Mouse (Mus musculus) 416B (cell line): ENCODE data around the gene B3gnt3.

Experiments used
- DNase-seq: peaks from one replicate; pipeline ENCODE4 v3.0.0; 2011; ENCODE audit warnings: low read depth

The B3gnt3 gene

GRCm38 (mm10) chr8:71678216-71678615 lies 23.4 kb downstream of the B3gnt3 start:
- DNase-seq = no peak

GRCm38 (mm10) chr8:71677555-71677954 lies 24.0 kb downstream of the B3gnt3 start:
- DNase-seq = peak; percentile 75

DNA sequence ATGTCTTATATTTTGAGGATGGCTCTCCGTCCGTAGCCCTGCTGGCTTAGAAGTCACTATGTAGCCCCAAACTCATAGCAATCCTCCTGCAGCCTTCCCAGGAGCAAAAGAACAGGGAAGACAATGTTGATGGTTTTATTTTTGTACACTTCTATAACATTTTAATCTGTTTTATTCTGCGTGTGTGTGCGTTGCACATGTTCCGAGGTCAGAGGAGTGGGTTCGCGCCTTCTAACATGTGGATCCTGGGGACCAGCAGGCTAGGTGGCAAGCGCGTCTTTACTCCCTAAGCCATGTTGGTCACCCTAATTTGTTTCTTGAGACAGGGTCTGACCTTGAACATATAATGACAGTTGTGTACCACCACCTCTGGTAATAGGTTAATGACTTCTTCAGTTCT lies 24.8 kb downstream of the B3gnt3 start:
- DNase-seq = peak; percentile 42

DNA sequence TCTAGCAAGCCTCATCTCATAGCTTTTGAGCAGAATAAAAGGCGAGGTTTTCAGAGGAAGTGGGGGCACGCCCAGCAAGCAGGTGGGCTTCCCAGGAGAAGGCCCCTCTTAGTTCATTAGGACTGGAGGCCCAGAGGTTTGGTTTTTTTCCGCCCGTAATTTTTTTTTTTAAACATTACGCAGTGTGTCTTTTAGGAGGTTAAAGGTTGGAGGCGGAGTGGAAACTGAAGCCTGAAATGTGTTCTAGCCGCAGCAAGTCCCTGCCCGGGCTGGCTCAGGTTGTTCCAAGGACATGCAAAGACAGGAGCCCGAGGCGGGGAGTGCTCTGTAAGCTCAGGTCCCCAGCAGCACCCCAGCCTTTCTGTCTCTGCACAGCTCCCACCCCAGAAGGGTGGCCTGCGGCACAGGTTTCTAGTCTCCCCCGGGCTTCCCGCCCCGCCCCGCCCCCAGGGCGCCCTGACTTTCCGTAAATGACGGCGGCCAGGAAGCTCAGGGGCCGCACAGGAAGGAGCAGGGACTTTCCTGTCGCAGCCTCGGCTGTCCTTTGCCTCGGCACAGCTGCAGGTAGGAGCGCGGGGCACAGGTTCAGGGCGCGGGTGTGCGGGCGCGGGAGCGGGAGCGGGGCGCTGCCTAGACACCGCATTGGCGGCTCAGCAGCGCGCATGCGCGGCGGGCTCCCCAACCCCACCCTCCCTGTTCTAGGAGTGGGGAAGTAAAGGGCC lies 25.4 kb downstream of the B3gnt3 start, which contains the start of gene Jak3:
TSS of gene Jak3 (plus strand) at position 277 of the 722 bp plus-strand sequence.
- peak; percentile 83 for DNase-seq

GRCm38 (mm10) chr8:71675456-71676019 lies 26.1 kb downstream of the B3gnt3 start:
- no peak for DNase-seq

GRCm38 (mm10) chr8:71674071-71674470 lies 27.5 kb downstream of the B3gnt3 start:
- no peak for DNase-seq

- DNase-seq = no peak
Observed at GRCm38 (mm10) chr8:71672168-71672735, 29.3 kb downstream of the B3gnt3 start.

GRCm38 (mm10) chr8:71671549-71671965 lies 30.0 kb downstream of the B3gnt3 start, which contains the start of gene Unc13a:
TSS of gene Unc13a (minus strand) at chr8:71671757.
- DNase-seq = peak; percentile 89

DNA sequence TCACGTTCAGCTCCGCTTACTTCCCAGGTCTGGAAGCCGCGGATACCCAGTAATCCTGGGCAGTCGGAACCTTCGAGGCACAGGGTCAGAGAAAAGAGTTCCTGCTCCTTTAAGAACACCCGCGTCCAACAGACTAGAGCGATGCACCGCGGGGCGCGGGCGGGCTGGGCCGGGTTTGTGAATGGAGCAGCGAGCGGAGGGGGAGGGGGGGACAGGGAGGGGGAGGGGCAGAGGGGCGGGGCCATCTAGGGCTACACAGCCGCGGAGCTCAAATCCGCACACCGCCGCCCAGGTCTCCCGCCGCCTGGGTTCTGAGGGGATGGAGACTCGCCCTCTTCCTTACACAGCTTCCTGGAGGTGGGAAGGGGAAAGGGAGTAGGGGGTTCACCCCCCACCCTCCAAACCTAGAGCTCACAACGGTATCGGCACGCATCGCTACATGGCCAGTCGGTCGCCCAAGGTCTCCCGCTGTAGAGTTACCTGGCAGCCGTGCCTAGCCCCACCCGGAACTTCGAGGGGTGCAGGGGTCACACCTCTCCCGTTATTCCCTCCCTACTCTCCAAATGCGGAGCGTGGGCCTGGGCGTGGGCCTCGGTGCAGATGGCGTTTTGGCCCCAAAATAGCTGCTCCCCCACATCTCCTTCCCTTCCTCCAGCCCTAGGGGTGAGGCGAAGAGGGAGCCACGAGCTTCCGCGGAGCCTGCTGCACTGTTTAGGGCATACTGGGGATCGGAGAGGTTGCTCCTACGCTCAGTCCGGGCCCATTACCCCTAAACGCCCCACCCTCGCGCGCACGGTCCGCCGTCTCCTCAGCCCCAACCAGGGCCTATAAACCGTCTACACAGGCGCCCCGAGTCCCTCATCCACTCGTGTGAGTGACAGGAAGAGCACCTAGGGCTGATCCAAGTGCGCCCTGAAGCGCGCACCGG lies 30.7 kb downstream of the B3gnt3 start:
- peak; percentile 87 for DNase-seq

- DNase-seq = no peak
Observed at GRCm38 (mm10) chr8:71670198-71670597, 31.4 kb downstream of the B3gnt3 start.

DNA sequence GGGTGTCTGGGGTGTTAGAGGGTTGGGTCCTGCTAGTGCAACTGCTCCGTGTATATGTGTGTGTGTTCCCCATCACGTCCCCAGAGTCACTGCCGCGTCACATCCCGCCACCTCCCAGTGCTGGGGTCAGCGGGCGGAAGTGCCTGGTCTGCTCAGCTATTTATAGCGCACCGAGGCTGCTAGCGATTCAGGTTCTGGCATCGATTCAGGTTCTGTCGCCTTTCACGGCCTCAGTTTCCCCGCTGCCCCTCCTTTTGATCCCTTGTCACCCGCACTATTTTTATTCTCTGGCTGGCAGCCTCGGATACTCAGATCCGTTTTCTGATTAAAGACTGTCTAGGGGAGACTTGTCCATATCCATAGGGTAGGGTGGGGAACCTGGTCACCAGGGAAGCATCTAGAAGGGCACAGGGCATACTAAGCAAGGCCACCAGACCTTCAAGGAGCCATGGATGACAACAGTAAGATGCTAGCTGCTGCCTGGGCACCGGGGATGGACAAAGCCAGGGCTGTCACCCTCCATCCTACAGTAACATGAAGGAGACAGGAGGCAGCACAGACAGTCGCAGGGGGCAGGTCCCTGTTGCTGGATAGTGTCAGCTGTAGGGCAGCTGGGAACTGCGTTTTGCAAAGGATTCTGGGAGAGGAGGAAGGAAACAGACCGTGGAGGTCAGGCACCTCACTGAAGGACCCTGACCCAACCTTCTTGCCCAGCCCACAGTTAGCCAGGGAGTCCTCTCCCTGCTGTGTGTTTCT lies 33.2 kb downstream of the B3gnt3 start:
- peak; percentile 96 for DNase-seq

DNA sequence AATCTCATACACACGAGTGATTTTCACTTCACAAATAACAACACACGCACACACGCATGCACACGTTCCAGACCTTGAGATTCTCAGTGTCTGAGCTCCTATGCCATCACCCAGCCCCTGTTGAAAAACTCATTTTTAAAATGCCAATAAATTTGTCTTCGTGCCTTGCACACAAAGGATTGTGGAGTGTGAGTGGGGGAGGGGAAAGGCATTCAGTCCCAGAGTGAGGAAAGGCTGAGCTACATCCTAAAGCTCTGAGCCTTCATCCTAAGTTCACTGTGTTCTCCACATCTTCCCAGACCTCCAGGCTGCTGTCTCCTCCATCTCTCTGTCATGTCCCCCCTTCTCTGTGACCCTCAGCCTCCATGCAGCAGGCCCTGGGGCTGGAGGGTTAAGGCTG lies 34.3 kb downstream of the B3gnt3 start:
- DNase-seq = no peak

DNA sequence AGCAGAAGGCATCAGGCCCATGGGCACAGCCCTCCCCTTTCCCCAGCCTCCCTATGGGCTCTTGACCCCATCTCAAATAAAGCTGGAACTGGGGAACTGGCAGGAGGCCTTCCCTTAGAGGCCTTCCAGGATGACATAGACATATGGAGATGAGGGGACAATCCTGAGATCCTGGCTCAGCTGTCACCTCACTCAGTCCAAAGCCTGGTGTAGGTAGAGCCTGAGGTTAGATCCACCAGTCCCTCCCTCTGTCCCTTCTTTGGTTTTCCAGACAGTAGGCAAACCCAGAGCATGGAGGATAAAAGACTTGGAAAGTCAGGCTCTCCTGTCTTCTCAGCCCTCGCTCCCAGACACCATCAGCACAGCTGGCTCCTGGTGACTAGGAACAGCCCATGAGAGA lies 34.7 kb downstream of the B3gnt3 start:
- no peak for DNase-seq

- peak; percentile 100 for DNase-seq
Observed at GRCm38 (mm10) chr8:71665331-71666130, 36.1 kb downstream of the B3gnt3 start.

GRCm38 (mm10) chr8:71660325-71661120 lies 41.1 kb downstream of the B3gnt3 start:
- DNase-seq = peak; percentile 85

DNA sequence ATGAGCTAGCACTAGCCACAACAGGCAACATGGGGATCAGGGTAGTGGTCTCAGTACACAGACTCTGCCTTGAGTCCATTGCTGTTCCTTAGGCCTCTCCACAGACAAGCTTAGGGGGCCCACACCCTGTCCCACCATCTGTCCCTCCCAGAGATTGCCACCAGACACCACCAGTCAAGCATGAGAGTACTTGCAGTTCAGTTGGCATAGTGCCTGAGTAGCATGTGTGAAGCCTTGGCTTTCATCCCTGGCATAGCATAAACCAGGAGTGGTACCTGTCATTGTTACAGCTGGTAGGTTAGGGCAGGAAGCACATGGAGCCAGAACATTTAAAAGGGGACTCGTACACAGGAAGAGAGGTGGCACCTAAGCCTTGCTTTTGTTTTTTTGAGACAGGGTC lies 41.8 kb downstream of the B3gnt3 start:
- no peak for DNase-seq

- no peak for DNase-seq
Observed at GRCm38 (mm10) chr8:71658515-71659049, 43.0 kb downstream of the B3gnt3 start.

DNA sequence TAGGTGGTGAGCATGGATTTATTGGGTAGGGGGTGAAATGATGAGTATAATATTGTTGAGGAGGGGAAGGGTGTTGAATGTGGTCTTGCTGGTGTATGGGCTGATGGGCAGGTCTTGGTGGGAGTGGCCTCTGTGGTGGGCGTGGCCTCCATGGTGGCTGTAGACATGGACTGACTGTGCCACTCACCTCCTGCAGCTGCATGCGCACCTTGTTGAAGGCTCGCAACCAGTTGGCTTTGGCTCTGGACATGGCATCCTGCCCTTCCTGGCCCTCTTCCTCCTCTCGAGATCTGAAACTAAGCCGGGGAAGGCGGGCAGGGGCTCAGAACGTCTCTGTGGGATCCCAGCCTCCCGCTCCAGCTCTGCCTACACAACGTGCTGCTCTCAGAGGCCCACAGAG lies 43.8 kb downstream of the B3gnt3 start:
- DNase-seq = no peak

DNA sequence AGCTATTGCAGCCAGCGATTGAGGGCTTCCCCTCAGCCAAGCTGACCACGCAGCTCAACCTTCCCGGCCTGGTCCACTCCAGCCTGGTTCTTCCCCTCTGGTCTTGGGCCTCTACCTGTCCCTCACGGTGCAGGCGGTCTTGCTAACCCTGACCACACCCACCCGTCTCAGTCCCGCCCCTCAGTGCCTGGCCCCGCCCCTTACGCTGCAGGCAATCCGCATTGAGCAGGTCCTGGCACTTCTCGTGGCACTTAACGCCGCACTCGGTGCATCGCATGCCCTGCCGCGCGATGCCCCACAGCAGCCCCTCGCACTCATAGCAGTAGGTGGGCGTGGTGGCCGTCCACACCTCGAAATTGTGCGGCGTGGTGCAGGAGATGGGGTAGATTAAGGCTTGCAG lies 47.0 kb downstream of the B3gnt3 start:
- no peak for DNase-seq

DNA sequence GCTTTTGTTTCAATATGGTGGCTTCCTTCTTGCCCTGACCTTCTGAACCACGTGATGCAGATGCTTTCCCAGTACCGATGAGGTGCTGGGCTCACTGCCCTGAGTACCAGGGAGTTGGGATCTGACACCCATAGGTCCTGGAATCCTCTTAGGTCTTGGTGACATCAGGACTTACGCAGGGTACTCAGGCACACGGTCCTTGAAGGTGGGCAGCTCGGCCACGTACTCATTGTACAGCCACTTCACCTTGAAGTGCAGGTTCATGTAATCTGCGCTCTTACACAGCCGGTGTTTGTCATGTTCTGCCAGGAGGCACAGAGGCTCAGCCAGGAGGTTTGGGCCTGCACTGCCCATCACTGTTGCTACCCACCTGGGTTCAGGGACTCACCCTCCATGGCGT lies 56.1 kb downstream of the B3gnt3 start:
- no peak for DNase-seq
